Comparison of ENCODE assay signal across 8 mouse cellular contexts in genomic region chr14:115040091-115040571, GRCm38 (mm10). TPM values are rescaled to one million over a fixed set of nuclear protein-coding genes. Genes with fewer than 3 reads are reported as not detected.
DNase-seq lines count a peak whose midpoint lies in the region; ATAC-seq and TF ChIP-seq lines count a peak whose summit lies in the region.

No protein-coding gene starts in this region.

- H3K9me3 ChIP-seq in forebrain, embryonic 11.5 days (ENCODE audit: control insufficient read depth, low read length): no peaks in the 10 kb centered on the region
- H3K9me3 ChIP-seq in limb, embryonic 13.5 days: no peaks in the 10 kb centered on the region

- H3K9ac ChIP-seq in forebrain, embryonic 11.5 days (ENCODE audit: low read length): peak overlapping the region; percentile 100
- peak overlapping the region; percentile 99 for H3K9ac ChIP-seq in limb, embryonic 13.5 days

- H3K4me2 ChIP-seq in forebrain, embryonic 11.5 days (ENCODE audit: low read depth, low read length, severe bottlenecking): peak overlapping the region; percentile 84
- peak overlapping the region; percentile 89 for H3K4me2 ChIP-seq in limb, embryonic 13.5 days (replicated peaks)

- DNase-seq in cerebellum, adult 2 months: peak in 1 of 2 experiments; percentile 40
- DNase-seq in cerebellum, adult 9-10 months: no peak
- DNase-seq in ovary, postnatal 10 days (ENCODE audit: low spot score): peak; percentile 33
- no peak for DNase-seq in ovary, postnatal 14 days (ENCODE audit: low spot score)
- no peak for DNase-seq in forebrain, embryonic 11.5 days (ENCODE audit: low spot score)
- DNase-seq in thymus, postnatal 4 days: no peak

- no peaks in the 10 kb centered on the region for H3K4me1 ChIP-seq in cerebellum, adult 2 months (ENCODE audit: control insufficient read depth, insufficient read depth, low read length)
- peaks cover 2% of the 10 kb centered on the region; the same call in 1 of the 2 replicates for H3K4me1 ChIP-seq in forebrain, embryonic 11.5 days (replicated peaks; ENCODE audit: control insufficient read depth, insufficient read depth, low read length)
- H3K4me1 ChIP-seq in limb, embryonic 13.5 days: peaks cover 22% of the 10 kb centered on the region

- H3K4me3 ChIP-seq in cerebellum, adult 2 months (replicated peaks; ENCODE audit: insufficient read depth, low read depth, low read length): peak overlapping the region; percentile 57
- peak overlapping the region; percentile 98 for H3K4me3 ChIP-seq in forebrain, embryonic 11.5 days (ENCODE audit: low read depth, low read length)
- peak overlapping the region; percentile 82 for H3K4me3 ChIP-seq in limb, embryonic 13.5 days

- no peak overlapping the region for H3K27ac ChIP-seq in cerebellum, adult 2 months (ENCODE audit: insufficient read depth, low read length)
- no peak overlapping the region for H3K27ac ChIP-seq in forebrain, embryonic 11.5 days (ENCODE audit: low read depth, low read length)
- H3K27ac ChIP-seq in limb, embryonic 13.5 days: peak overlapping the region; percentile 93

- ATAC-seq in forebrain, embryonic 11.5 days (replicated peaks; ENCODE audit: low FRiP score): peak; percentile 31
- peak; percentile 55 for ATAC-seq in limb, embryonic 13.5 days (ENCODE audit: low FRiP score, low read depth)
- ATAC-seq in monocyte, adult 5-6 weeks (replicated peaks; ENCODE audit: insufficient number of reproducible peaks, low FRiP score, low TSS enrichment, poor library complexity, severe bottlenecking): 0 out of 2 replicates have a peak, but pooled peaks have one; percentile 9

- no peak for TF ChIP-seq POLR2A in cerebellum, adult 2 months (IDR thresholded peaks at IDR 0.05; ENCODE audit: borderline replicate concordance, insufficient read depth, low read length)

- peaks cover 1% of the 10 kb centered on the region; the same call in 1 of the 2 replicates for H3K27me3 ChIP-seq in cerebellum, adult 2 months (ENCODE audit: control insufficient read depth, insufficient read depth, low read length)
- no peaks in the 10 kb centered on the region; the same call in 1 of the 2 replicates for H3K27me3 ChIP-seq in forebrain, embryonic 11.5 days (ENCODE audit: control insufficient read depth, insufficient read depth, low read length)
- 0 out of 2 replicates have a peak, but pooled peaks cover 8% of the 10 kb centered on the region for H3K27me3 ChIP-seq in limb, embryonic 13.5 days

- WGBS in cerebellum, adult 2 months: 3% methylated on average over 30 of the region's 30 CpGs
- 2% methylated on average over 30 of the region's 30 CpGs for WGBS in forebrain, embryonic 11.5 days
- 0% methylated on average over 30 of the region's 30 CpGs for WGBS in limb, embryonic 13.5 days

- TF ChIP-seq CTCF in cerebellum, adult 2 months (IDR thresholded peaks at IDR 0.05; ENCODE audit: borderline replicate concordance, insufficient read depth, low read depth, low read length): no peak

- H3K36me3 ChIP-seq in forebrain, embryonic 11.5 days (ENCODE audit: control insufficient read depth, insufficient read depth, low read length): peaks cover 8% of the 10 kb centered on the region
- peaks cover 21% of the 10 kb centered on the region for H3K36me3 ChIP-seq in limb, embryonic 13.5 days

RNA-seq across cellular contexts. Expression of gene Gpc5, which starts 51.9 kb away (rescaled TPM):
- polyA plus RNA-seq in cerebellum, adult 2 months (2012; rRNA removed): 17.0 and 23.0 TPM in 2 replicates
- polyA plus RNA-seq in forebrain, embryonic 11.5 days (2014; fragmentation: Nextera tagmentation; extraction: Ambion mirVana): 0.48 and 0.57 TPM in 2 replicates
- 2.0 and 2.2 TPM in 2 replicates for polyA plus RNA-seq in limb, embryonic 13.5 days (2015; fragmentation: Nextera tagmentation; extraction: Ambion mirVana)
- total RNA-seq in monocyte, adult 5-6 weeks (2017): not detected in 3 replicates
